Mouse (Mus musculus): ENCODE measurements around the gene Nup93. TPM values are rescaled to one million over a fixed set of nuclear protein-coding genes. Genes with fewer than 3 reads are reported as not detected.
A peak's percentile ranks its signal among the peaks of the same experiment; 100 is the strongest.

Gene Nup93
- polyA plus RNA-seq, 1 experiment: 28.1 TPM

DNA sequence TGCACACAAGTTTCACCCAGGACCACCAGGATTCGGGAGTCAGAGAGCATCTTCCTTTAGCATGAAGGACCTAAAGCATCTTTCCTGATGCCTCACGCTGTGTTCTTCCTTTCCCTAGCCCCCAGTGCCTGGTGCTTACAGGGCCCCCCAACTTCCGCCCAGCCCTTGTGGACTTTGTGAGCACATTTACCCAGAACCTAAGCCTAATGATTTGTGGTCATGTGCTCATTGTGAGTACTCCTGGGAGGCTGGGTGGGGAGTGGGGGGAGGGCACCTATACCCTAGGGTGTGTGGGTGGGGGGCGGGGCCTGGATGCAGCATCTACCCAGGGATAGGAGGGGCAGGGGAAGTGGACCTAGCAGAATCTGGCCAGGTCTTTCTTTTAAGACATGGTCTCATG, 131.3 kb downstream of the Nup93 start:
- H3K27me3 ChIP-seq (ENCODE audit: control insufficient read depth, insufficient read depth, low read length): no peaks in the 10 kb centered on the region
- no peak overlapping the region for H3K4me3 ChIP-seq (ENCODE audit: control insufficient read depth, insufficient read depth, low read length)
- no peak for DNase-seq
- H3K27ac ChIP-seq (ENCODE audit: control insufficient read depth, insufficient read depth, low read length): no peak overlapping the region
- TF ChIP-seq POLR2A (IDR thresholded peaks at IDR 0.05; ENCODE audit: control insufficient read depth, extremely low read depth, insufficient read depth, low read length, poor library complexity) (no peak), CTCF (IDR thresholded peaks at IDR 0.05; ENCODE audit: borderline replicate concordance, control insufficient read depth, extremely low read depth, insufficient read depth, low read length, poor library complexity) (no peak)
- H3K36me3 ChIP-seq (ENCODE audit: control insufficient read depth, insufficient read depth, low read length): no peaks in the 10 kb centered on the region
- WGBS: 95% methylated on average over 4 of the region's 4 CpGs
- H3K4me1 ChIP-seq (replicated peaks; ENCODE audit: control insufficient read depth, insufficient read depth, low read length): peaks cover 24% of the 10 kb centered on the region

DNA sequence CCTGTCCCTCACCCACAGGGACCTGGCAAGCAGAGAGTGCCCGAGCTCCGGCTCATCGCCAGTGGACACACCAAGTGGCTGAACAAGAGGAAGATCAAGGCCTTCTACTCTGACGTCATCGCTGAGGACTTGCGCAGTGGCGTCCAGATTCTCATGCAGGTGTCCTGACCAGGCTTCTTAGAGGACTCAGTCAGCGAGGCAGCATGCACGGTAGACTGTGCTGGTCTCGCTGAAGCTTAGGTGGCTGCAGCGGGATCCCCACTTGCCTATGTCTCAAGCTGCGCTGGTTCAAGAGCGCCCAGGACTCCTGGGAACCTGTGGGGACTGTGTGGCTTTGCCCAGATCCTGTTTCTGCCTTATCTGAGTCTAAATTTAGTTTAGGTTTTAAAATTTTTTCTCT, 131.9 kb downstream of the Nup93 start:
- H3K36me3 ChIP-seq (ENCODE audit: control insufficient read depth, insufficient read depth, low read length): no peaks in the 10 kb centered on the region
- H3K27me3 ChIP-seq (ENCODE audit: control insufficient read depth, insufficient read depth, low read length): no peaks in the 10 kb centered on the region
- TF ChIP-seq CTCF (IDR thresholded peaks at IDR 0.05; ENCODE audit: borderline replicate concordance, control insufficient read depth, extremely low read depth, insufficient read depth, low read length, poor library complexity) (no peak), POLR2A (IDR thresholded peaks at IDR 0.05; ENCODE audit: control insufficient read depth, extremely low read depth, insufficient read depth, low read length, poor library complexity) (no peak)
- no peak overlapping the region for H3K4me3 ChIP-seq (ENCODE audit: control insufficient read depth, insufficient read depth, low read length)
- H3K27ac ChIP-seq (ENCODE audit: control insufficient read depth, insufficient read depth, low read length): no peak overlapping the region
- WGBS: 72% methylated on average over 13 of the region's 13 CpGs
- DNase-seq: no peak
- H3K4me1 ChIP-seq (replicated peaks; ENCODE audit: control insufficient read depth, insufficient read depth, low read length): peaks cover 24% of the 10 kb centered on the region

DNA sequence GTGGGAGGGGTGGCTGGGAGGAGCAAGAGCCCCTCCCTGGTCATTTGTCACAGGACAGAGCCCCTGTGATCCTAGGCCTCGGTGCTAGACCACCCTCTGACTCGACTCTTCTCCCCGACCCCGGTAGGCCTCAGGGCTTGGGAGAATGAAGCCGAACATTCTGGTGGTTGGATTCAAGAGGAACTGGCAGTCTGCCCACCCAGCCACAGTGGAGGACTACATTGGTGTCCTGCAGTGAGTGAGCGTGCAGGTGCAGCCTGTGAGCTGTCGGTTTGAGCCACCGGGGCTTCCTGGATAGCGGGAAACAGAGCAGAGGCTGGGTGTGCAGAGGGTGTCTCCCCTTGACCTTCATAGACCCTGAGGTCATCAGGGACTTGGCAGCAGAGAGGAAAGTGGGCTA, 134.1 kb downstream of the Nup93 start:
- Histone ChIP-seq H3K36me3 (ENCODE audit: control insufficient read depth, insufficient read depth, low read length) (no peaks in the 10 kb centered on the region), H3K27ac (ENCODE audit: control insufficient read depth, insufficient read depth, low read length) (no peak overlapping the region), H3K27me3 (ENCODE audit: control insufficient read depth, insufficient read depth, low read length) (no peaks in the 10 kb centered on the region), H3K4me3 (ENCODE audit: control insufficient read depth, insufficient read depth, low read length) (no peak overlapping the region), H3K4me1 (replicated peaks; ENCODE audit: control insufficient read depth, insufficient read depth, low read length) (peaks cover 24% of the 10 kb centered on the region)
- TF ChIP-seq CTCF (IDR thresholded peaks at IDR 0.05; ENCODE audit: borderline replicate concordance, control insufficient read depth, extremely low read depth, insufficient read depth, low read length, poor library complexity) (no peak), POLR2A (IDR thresholded peaks at IDR 0.05; ENCODE audit: control insufficient read depth, extremely low read depth, insufficient read depth, low read length, poor library complexity) (no peak)
- 5% methylated on average over 9 of the region's 9 CpGs for WGBS
- DNase-seq: no peak

DNA sequence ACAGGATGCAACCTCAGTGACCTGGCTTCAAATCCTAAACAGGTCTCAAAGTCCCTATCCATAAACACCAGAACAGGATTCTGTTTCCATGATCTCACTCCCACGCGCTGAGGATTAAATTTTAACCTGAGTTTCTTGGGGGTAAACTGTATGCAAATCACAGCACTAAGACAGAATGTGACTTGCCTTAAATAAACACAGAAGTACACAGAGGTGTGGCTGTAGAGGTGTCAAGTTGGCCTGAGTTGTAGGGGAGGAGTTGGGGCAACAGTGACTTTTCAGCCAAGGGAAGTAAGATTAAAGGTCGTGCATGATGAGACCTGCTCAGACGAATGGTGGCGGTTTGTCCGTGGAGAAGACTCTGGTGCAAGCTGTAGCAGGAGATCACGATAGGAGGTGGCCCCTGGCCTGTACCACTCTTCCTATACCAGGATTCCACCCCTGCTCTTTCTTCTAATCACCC, 139.7 kb downstream of the Nup93 start:
- TF ChIP-seq CTCF (IDR thresholded peaks at IDR 0.05; ENCODE audit: borderline replicate concordance, control insufficient read depth, extremely low read depth, insufficient read depth, low read length, poor library complexity) (no peak), POLR2A (IDR thresholded peaks at IDR 0.05; ENCODE audit: control insufficient read depth, extremely low read depth, insufficient read depth, low read length, poor library complexity) (no peak)
- H3K4me3 ChIP-seq (ENCODE audit: control insufficient read depth, insufficient read depth, low read length): no peak overlapping the region
- 40% methylated on average over 7 of the region's 7 CpGs for WGBS
- no peaks in the 10 kb centered on the region for H3K36me3 ChIP-seq (ENCODE audit: control insufficient read depth, insufficient read depth, low read length)
- no peaks in the 10 kb centered on the region for H3K27me3 ChIP-seq (ENCODE audit: control insufficient read depth, insufficient read depth, low read length)
- H3K4me1 ChIP-seq (replicated peaks; ENCODE audit: control insufficient read depth, insufficient read depth, low read length): peaks cover 14% of the 10 kb centered on the region
- H3K27ac ChIP-seq (ENCODE audit: control insufficient read depth, insufficient read depth, low read length): peak overlapping the region; percentile 84
- no peak for DNase-seq

DNA sequence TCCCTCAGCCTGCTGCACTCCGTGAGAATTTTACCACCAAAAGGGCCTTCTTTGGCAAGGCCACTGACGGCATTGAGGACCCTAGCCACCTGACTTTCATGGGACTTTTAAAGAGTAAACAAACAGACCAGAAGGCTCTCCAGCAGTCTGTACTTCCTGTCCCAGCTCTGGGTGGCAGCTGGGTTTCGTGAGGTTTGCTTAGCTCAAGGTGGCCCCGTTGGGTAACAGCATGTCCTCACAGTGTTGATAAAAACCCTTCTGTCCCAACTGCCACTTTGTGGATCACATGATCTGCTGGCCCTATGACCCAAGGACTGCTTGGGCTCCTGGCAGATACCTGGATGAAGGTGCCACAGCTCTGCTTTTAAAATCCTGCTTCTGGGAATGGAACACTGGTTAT, 140.2 kb downstream of the Nup93 start:
- WGBS: 4% methylated on average over 4 of the region's 4 CpGs
- Histone ChIP-seq H3K27me3 (ENCODE audit: control insufficient read depth, insufficient read depth, low read length) (no peaks in the 10 kb centered on the region), H3K4me1 (replicated peaks; ENCODE audit: control insufficient read depth, insufficient read depth, low read length) (peaks cover 14% of the 10 kb centered on the region), H3K27ac (ENCODE audit: control insufficient read depth, insufficient read depth, low read length) (peak overlapping the region; percentile 84), H3K4me3 (ENCODE audit: control insufficient read depth, insufficient read depth, low read length) (no peak overlapping the region), H3K36me3 (ENCODE audit: control insufficient read depth, insufficient read depth, low read length) (no peaks in the 10 kb centered on the region)
- peak; percentile 57 for DNase-seq
- no peak for TF ChIP-seq POLR2A (IDR thresholded peaks at IDR 0.05; ENCODE audit: control insufficient read depth, extremely low read depth, insufficient read depth, low read length, poor library complexity)
- no peak for TF ChIP-seq CTCF (IDR thresholded peaks at IDR 0.05; ENCODE audit: borderline replicate concordance, control insufficient read depth, extremely low read depth, insufficient read depth, low read length, poor library complexity)

DNA sequence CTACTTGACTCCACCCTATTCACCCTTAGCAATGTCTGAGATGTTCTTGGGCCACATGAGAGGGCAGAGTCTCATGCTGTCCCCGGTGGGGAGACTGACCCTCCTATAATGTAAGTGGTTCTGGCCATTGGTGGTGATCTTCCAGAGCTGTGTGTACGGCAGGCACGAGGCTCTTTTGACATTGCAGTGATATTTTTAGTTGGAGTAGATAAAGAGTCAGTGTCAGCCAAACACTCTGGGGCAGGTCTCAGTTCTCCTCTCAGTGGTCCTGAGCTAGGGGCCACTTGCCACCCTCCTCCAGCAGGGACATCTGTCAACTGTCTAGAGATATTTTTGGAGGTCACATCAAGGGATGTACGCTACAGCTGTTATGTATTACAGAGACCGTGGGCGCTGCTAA, 142.9 kb downstream of the Nup93 start:
- Histone ChIP-seq H3K36me3 (ENCODE audit: control insufficient read depth, insufficient read depth, low read length) (no peaks in the 10 kb centered on the region), H3K27me3 (ENCODE audit: control insufficient read depth, insufficient read depth, low read length) (no peaks in the 10 kb centered on the region), H3K27ac (ENCODE audit: control insufficient read depth, insufficient read depth, low read length) (no peak overlapping the region), H3K4me3 (ENCODE audit: control insufficient read depth, insufficient read depth, low read length) (no peak overlapping the region), H3K4me1 (replicated peaks; ENCODE audit: control insufficient read depth, insufficient read depth, low read length) (peaks cover 22% of the 10 kb centered on the region)
- TF ChIP-seq POLR2A (IDR thresholded peaks at IDR 0.05; ENCODE audit: control insufficient read depth, extremely low read depth, insufficient read depth, low read length, poor library complexity): no peak
- no peak for TF ChIP-seq CTCF (IDR thresholded peaks at IDR 0.05; ENCODE audit: borderline replicate concordance, control insufficient read depth, extremely low read depth, insufficient read depth, low read length, poor library complexity)
- no peak for DNase-seq
- 91% methylated on average over 6 of the region's 6 CpGs for WGBS

DNA sequence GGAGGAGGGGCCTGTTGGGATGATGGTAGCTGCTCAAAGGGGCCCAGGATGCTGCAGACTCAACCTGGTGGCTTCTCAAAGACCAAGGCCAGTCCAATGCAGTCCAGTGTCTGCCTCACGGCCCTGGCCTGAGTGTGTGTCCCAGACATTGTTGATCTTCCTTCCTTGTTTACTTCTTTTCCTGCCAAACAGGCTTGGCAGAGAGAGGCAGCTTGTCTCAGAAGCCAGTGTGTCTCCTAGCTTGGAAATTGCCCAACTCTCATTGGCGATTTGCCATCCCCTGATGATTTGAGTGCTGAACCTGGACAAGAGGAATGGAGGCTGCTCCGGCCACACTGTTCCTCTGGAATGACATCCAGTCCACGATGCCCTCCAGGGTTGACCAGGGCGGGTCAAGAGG, 144.2 kb downstream of the Nup93 start:
- H3K36me3 ChIP-seq (ENCODE audit: control insufficient read depth, insufficient read depth, low read length): no peaks in the 10 kb centered on the region

More for the DNA sequence above, 144.2 kb downstream of the Nup93 start:
- Histone ChIP-seq H3K4me3 (ENCODE audit: control insufficient read depth, insufficient read depth, low read length) (no peak overlapping the region), H3K27ac (ENCODE audit: control insufficient read depth, insufficient read depth, low read length) (no peak overlapping the region), H3K4me1 (replicated peaks; ENCODE audit: control insufficient read depth, insufficient read depth, low read length) (peaks cover 32% of the 10 kb centered on the region), H3K27me3 (ENCODE audit: control insufficient read depth, insufficient read depth, low read length) (no peaks in the 10 kb centered on the region)
- WGBS: 93% methylated on average over 5 of the region's 5 CpGs
- no peak for DNase-seq
- no peak for TF ChIP-seq CTCF (IDR thresholded peaks at IDR 0.05; ENCODE audit: borderline replicate concordance, control insufficient read depth, extremely low read depth, insufficient read depth, low read length, poor library complexity)
- no peak for TF ChIP-seq POLR2A (IDR thresholded peaks at IDR 0.05; ENCODE audit: control insufficient read depth, extremely low read depth, insufficient read depth, low read length, poor library complexity)

All from thymus, adult 2 months (tissue).